Mouse (Mus musculus): Measurements from ENCODE around the gene Ints5.
"Not testable (repeated sequence)": the region's sequence is repeated elsewhere in the genome, so short reads cannot be mapped to it uniquely, and the experiment has no call there.

Gene Ints5

GRCm38 (mm10) chr19:8887585-8888463 is 5.0 kb upstream of the Ints5 start:
- DNase-seq (ENCODE audit: low spot score in 2 of 2) = no peak

- DNase-seq (ENCODE audit: low spot score in 2 of 2) = peak; percentile 92 to 94
These were observed 4.1 kb upstream of the Ints5 start, which contains the start of the genes 1810009A15Rik and Gm49416 for GRCm38 (mm10) chr19:8888511-8889385. Gene 1810009A15Rik, plus strand, starts transcription at chr19:8888853. Gene Gm49416, plus strand, starts transcription at chr19:8888926.

DNA sequence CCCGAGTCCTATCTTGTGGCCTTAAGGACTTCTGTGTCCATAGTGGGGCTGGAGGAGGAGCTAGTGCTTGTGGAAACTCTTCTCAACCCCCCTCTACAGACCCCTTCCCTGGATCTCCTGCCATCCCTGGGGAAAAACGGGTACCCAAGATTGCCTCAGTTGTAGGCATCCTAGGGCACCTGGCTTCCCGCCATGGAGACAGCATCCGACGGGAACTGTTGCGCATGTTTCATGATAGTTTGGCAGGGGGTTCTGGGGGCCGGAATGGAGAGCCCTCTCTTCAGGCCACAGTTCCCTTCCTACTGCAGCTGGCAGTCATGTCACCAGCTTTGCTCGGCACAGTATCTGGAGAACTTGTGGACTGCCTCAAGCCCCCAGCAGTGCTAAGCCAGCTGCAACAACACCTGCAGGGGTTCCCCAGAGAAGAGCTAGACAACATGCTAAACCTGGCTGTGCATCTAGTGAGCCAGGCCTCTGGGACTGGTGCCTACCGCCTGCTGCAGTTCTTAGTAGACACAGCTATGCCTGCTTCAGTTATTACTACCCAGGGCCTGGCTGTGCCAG is 2.7 kb downstream of the Ints5 start:
- DNase-seq (ENCODE audit: low spot score in 2 of 2) = no peak

DNA sequence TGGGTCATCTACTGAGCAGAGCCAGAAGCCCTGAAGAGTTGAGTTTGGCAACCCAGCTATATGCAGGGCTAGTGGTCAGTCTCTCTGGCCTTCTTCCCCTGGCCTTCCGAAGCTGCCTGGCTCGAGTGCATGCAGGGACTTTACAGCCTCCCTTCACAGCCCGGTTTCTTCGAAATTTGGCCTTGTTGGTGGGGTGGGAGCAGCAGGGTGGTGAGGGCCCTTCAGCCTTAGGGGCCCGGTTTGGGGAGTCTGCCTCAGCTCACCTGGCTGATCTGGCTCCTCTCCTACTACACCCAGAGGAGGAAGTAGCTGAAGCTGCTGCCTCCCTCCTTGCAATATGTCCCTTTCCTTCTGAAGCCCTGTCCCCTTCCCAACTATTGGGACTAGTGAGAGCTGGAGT is 3.4 kb downstream of the Ints5 start:
- DNase-seq (ENCODE audit: low spot score in 2 of 2) = not testable (repeated sequence)

- DNase-seq (ENCODE audit: low spot score in 2 of 2) = peak; percentile 24 to 42
These were observed 4.5 kb downstream of the Ints5 start for GRCm38 (mm10) chr19:8897211-8897864.

DNA sequence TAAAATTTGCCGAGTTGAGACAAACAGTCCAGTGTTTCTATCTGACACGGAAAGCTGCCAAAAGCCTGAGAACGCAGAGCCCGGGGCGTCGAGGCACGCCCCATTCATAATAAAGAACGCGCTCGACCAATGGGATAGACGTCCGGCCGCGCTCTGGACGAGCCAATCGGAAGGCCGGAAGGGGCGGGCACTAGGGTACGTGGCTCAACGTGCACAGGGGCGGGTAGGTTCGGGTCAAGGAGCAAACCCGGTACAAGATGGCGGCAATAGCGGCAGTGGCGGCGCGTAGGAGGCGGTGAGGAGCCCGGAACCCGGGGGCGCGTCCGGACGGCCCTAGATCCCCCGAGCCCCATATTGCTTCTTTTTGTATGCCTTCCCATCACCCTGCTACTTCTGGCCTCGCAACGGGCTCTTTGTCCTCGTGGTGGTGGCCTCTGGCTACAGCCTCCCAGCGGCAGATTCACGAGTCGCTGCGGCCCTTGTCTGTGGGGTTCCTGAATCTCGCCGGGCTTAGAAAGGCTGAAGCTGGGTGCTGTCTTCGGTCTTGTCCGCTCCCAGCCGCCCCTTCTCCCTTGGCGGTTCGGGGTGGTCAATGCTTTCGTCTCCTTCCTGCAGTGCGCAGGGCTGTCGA is 5.2 kb downstream of the Ints5 start, which contains the start of gene Ganab:
Gene Ganab (plus strand): TSS at position 207 of the 631 bp plus-strand sequence.
- peak; percentile 82 to 93 for DNase-seq (ENCODE audit: low spot score in 2 of 2)

DNA sequence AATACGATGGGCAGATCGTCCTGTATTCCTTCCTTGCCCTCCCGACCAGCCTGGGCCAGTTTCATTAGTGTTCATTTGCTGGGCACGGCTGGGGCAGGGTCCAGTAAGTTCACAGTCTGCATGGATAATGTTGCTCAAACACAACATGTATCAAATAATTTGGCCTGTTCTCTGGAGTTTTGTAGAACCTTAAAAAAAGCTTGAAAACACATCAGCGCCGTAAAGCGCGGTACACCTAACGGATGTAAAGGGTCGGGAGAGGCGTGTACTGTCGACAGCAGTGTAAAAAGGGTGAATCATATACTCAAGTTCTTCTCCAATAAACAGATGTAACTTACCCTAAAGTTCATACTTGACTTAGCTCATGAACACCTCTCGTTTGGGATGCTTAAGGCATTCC is 5.8 kb downstream of the Ints5 start:
- no peak for DNase-seq (ENCODE audit: low spot score in 2 of 2)

- DNase-seq (ENCODE audit: low spot score in 2 of 2) = no peak
These were observed 6.3 kb downstream of the Ints5 start for GRCm38 (mm10) chr19:8899079-8899478.

- no peak for DNase-seq (ENCODE audit: low spot score in 2 of 2)
These were observed 10.6 kb downstream of the Ints5 start for GRCm38 (mm10) chr19:8903412-8903811.

- DNase-seq (ENCODE audit: low spot score in 2 of 2) = no peak
These were observed 15.7 kb downstream of the Ints5 start for GRCm38 (mm10) chr19:8908531-8908930.

DNA sequence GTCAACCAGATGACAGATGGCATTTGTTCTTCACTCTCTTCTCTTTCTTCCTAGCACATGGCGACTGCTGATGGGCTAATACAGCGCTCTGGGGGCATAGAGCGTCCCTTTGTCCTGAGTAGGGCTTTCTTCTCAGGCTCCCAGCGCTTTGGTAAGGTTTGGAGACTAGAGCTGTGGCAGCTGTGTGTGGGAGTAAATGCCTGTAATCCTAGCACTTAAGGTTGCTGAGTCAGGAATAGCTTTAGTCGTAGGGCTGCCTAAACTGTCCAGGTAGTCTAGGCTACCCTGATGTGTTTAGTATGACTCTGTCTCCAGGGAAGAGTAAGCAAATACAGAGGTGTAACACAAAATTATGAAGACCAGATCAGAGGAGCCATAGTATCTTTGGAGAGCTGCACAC is 19.0 kb downstream of the Ints5 start:
- DNase-seq (ENCODE audit: low spot score in 2 of 2) = no peak

- no peak for DNase-seq (ENCODE audit: low spot score in 2 of 2)
These were observed 21.4 kb downstream of the Ints5 start for GRCm38 (mm10) chr19:8914212-8914611.

- DNase-seq (ENCODE audit: low spot score in 2 of 2) = no peak
These were observed 26.2 kb downstream of the Ints5 start for GRCm38 (mm10) chr19:8919000-8919399.

- DNase-seq (ENCODE audit: low spot score in 2 of 2) = no peak
These were observed 26.9 kb downstream of the Ints5 start for GRCm38 (mm10) chr19:8919684-8920072.

- DNase-seq (ENCODE audit: low spot score in 2 of 2) = peak; percentile 77 to 89
These were observed 27.4 kb downstream of the Ints5 start, which contains the start of gene B3gat3 for GRCm38 (mm10) chr19:8920073-8920736. Gene B3gat3, plus strand, starts transcription at chr19:8920374.

GRCm38 (mm10) chr19:8920836-8921291 is 28.1 kb downstream of the Ints5 start:
- DNase-seq (ENCODE audit: low spot score in 2 of 2) = no peak

DNA sequence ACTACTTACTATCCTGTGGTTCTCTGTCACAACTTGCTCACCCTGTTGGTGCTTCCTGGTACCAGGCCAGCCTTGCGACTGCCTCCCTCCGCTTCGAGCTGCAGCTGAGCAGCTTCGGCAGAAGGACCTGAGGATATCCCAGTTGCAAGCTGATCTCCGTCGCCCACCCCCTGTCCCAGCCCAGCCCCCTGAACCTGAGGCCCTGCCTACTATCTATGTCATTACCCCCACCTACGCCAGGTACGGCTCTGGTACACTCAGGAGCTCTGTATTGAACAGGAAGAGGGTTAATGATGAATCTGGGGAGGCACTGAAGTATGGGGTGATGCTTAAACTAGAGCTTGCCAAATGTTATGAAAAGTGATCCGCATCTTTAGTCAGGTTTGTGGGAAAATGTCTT is 28.9 kb downstream of the Ints5 start:
- DNase-seq (ENCODE audit: low spot score in 2 of 2) = no peak

GRCm38 (mm10) chr19:8926766-8927165 is 34.0 kb downstream of the Ints5 start:
- no peak for DNase-seq (ENCODE audit: low spot score in 2 of 2)

GRCm38 (mm10) chr19:8927891-8928525 is 35.2 kb downstream of the Ints5 start:
- no peak for DNase-seq (ENCODE audit: low spot score in 2 of 2)

All from cerebellum, postnatal 4 days (tissue).